Mouse (Mus musculus) embryonic facial prominence, embryonic 12.5 days (tissue): ENCODE results near the gene Ppm1h. TPM values are rescaled to one million over a fixed set of nuclear protein-coding genes. Genes with fewer than 3 reads are reported as not detected.

Experiments used
- ATAC-seq: fragments of 200-750 bp; cut with Nextera tagmentation; 2 replicates; pipeline ENCODE4 v1.8.0; 2017; ENCODE audit not compliant: insufficient number of reproducible peaks, insufficient read depth, low FRiP score, low TSS enrichment
- H3K27ac ChIP-seq: fragments of 300-500 bp; sonication (generic); 2 replicates; pipeline ENCODE4 v1.5.1; 2016; ENCODE audit warnings: mild to moderate bottlenecking
- H3K27me3 ChIP-seq: fragments of 300-500 bp; sonication (generic); 2 replicates; pipeline ENCODE4 v1.6.1; 2016; ENCODE audit warnings: mild to moderate bottlenecking, moderate library complexity
- H3K36me3 ChIP-seq: fragments of 300-500 bp; sonication (generic); 2 replicates; pipeline ENCODE4 v1.6.1; 2016; ENCODE audit warnings: mild to moderate bottlenecking
- H3K4me1 ChIP-seq: fragments of 300-500 bp; sonication (generic); 2 replicates; pipeline ENCODE4 v1.6.1; 2016
- H3K4me2 ChIP-seq: fragments of 300-500 bp; sonication (generic); replicated peaks from 2 replicates; pipeline ENCODE4 v1.6.1; 2016; ENCODE audit warnings: mild to moderate bottlenecking, moderate library complexity
- H3K4me3 ChIP-seq: fragments of 300-500 bp; sonication (generic); 2 replicates; pipeline ENCODE4 v1.5.1; 2016; ENCODE audit warnings: mild to moderate bottlenecking
- H3K9ac ChIP-seq: fragments of 300-500 bp; sonication (generic); 2 replicates; pipeline ENCODE4 v1.6.1; 2016; ENCODE audit warnings: mild to moderate bottlenecking, moderate library complexity
- H3K9me3 ChIP-seq: fragments of 300-500 bp; sonication (generic); 2 replicates; pipeline ENCODE4 v1.6.1; 2016; ENCODE audit warnings: mild to moderate bottlenecking, moderate library complexity
- WGBS: fragments of 180-500 bp; shearing (Covaris S2); methylation state at CpG from one replicate; pipeline ENCODE4 v1.1.7; 2016; 5-methylcytosine and 5-hydroxymethylcytosine counted together
- polyA plus RNA-seq: library from polyadenylated mRNA; unstranded; fragments of >200 nt; fragmentation: Nextera tagmentation; extraction: Ambion mirVana; gene quantifications from 2 replicates; pipeline ENCODE4 v1.2.1, GENCODE M21; 2016

Gene Ppm1h
- polyA plus RNA-seq, 1 experiment from 2014 or later, result 5.3 TPM

DNA sequence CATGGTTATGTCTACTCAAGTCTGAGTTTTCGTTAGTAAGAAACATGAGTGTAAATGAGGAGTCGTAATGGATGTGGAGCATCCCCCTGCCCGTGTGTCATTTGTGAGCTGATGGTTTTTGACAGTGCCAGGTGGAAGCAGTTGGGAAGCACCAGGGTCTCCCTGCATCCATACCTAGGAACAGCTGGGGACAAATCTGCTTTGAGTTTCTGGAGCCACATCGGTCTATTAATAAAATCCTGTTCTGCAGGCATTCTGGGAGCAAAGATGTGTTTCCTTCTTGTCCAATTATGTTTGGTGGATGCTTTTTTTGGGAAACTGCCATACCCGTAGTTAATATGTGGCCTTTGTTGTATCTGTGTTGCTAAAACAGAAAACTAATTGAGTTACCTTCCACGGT, 26.9 kb downstream of the Ppm1h start:
- H3K4me1 ChIP-seq, result no peaks in the 10 kb centered on the region
- no peak for ATAC-seq
- no peaks in the 10 kb centered on the region for H3K9me3 ChIP-seq
- H3K36me3 ChIP-seq, result no peaks in the 10 kb centered on the region
- no peaks in the 10 kb centered on the region for H3K27me3 ChIP-seq
- H3K9ac ChIP-seq, result no peak overlapping the region
- H3K27ac ChIP-seq, result no peak overlapping the region
- H3K4me2 ChIP-seq, result no peak overlapping the region
- 78% methylated on average over 6 of the region's 6 CpGs for WGBS
- H3K4me3 ChIP-seq, result no peak overlapping the region

DNA sequence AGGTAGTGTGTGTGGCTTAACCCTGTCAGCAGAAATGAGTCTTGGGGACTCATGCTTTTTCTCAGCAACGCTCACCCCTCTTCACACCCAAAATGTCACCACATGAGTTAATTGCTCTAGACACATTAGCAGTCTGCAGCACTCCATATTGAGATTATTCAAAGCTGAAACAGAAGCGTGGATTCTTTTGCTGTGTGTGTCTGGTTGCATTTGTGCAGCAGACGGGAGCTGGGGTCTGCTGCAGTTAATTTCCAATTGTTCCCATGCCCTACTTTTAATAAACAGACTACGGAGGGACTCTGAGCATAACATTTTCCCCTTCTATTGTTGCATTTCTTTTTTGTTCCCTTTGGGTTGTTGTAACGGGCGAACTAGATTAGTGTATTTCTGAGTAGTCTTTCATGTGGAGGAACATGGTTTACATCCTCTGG, 32.8 kb downstream of the Ppm1h start:
- Histone ChIP-seq H3K36me3 (no peaks in the 10 kb centered on the region), H3K9me3 (no peaks in the 10 kb centered on the region), H3K4me3 (no peak overlapping the region), H3K4me2 (no peak overlapping the region), H3K4me1 (peaks cover 11% of the 10 kb centered on the region; the same call in 1 of the 2 replicates), H3K27me3 (no peaks in the 10 kb centered on the region), H3K27ac (no peak overlapping the region), H3K9ac (no peak overlapping the region)
- no peak for ATAC-seq
- WGBS, result 52% methylated on average over 6 of the region's 6 CpGs

DNA sequence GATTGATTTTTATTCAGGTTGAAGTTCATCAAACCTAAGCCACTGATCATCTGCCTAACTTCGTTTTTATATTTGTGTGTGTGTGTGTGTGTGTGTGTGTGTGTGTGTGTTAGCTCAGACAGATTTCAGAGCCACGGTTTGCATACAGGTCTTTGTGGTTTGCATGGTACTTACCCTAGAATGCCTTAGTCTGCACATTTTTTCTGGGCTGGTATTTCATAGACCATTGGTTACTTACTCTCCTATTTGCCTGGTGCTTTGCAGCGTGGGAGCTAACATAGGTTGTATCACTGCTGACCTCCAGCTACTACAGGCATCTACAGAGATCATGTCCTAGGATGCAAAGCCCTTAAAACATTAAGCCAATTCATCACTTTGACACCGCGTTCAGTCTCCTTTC, 33.7 kb downstream of the Ppm1h start:
- Histone ChIP-seq H3K4me2 (no peak overlapping the region), H3K9me3 (no peaks in the 10 kb centered on the region), H3K36me3 (no peaks in the 10 kb centered on the region), H3K27ac (no peak overlapping the region), H3K27me3 (no peaks in the 10 kb centered on the region), H3K4me1 (peaks cover 16% of the 10 kb centered on the region; the same call in 1 of the 2 replicates), H3K9ac (no peak overlapping the region), H3K4me3 (no peak overlapping the region)
- WGBS, result 71% methylated on average over 5 of the region's 5 CpGs
- ATAC-seq, result no peak

DNA sequence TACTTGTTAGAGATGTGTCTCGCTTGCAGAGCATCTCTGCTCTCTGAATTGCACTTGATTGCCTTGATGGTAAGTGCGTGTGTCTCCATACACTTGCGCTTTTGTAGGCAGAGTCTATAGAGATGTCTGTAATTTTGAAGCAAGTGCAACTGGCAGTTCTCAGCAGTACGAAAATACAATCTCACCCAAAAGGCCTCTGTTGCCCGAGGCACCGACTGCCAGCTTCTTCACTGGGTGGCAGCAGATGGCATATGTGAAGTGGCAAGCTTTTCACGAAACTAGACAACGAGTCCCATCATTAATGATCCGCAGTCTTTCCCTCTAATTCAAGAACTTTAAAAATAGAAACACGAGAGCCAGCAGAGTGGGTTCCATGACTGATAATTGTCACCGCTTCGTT, 37.3 kb downstream of the Ppm1h start:
- no peaks in the 10 kb centered on the region for H3K9me3 ChIP-seq
- H3K27me3 ChIP-seq, result no peaks in the 10 kb centered on the region
- H3K27ac ChIP-seq, result no peak overlapping the region
- no peak overlapping the region for H3K4me2 ChIP-seq
- ATAC-seq, result no peak
- H3K4me1 ChIP-seq, result peaks cover 16% of the 10 kb centered on the region; the same call in 1 of the 2 replicates
- H3K4me3 ChIP-seq, result no peak overlapping the region
- H3K9ac ChIP-seq, result no peak overlapping the region
- WGBS, result 85% methylated on average over 12 of the region's 12 CpGs
- no peaks in the 10 kb centered on the region for H3K36me3 ChIP-seq

DNA sequence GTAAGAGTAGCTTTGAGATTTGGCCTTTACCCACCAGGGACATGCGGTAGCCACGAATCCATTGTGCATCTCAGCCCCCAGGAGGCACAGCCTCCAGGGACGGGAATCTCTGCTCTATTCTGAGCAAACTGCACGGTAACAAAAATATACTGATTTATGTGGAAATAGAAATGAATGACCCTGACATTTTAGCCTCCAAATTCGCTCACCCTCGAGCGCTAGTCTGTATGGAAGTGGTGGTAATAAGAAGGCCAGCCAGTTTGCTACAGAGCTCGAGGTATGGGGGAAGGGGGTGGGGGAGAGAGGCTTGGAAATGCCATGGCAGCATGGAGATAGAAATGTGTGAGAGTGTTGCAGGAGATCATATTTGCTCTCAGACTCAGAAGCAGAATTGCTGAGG, 37.7 kb downstream of the Ppm1h start:
- Histone ChIP-seq H3K4me2 (no peak overlapping the region), H3K4me3 (no peak overlapping the region), H3K36me3 (no peaks in the 10 kb centered on the region), H3K9me3 (no peaks in the 10 kb centered on the region), H3K4me1 (peaks cover 16% of the 10 kb centered on the region; the same call in 1 of the 2 replicates), H3K9ac (no peak overlapping the region), H3K27me3 (no peaks in the 10 kb centered on the region), H3K27ac (no peak overlapping the region)
- no peak for ATAC-seq
- WGBS, result 56% methylated on average over 8 of the region's 8 CpGs

DNA sequence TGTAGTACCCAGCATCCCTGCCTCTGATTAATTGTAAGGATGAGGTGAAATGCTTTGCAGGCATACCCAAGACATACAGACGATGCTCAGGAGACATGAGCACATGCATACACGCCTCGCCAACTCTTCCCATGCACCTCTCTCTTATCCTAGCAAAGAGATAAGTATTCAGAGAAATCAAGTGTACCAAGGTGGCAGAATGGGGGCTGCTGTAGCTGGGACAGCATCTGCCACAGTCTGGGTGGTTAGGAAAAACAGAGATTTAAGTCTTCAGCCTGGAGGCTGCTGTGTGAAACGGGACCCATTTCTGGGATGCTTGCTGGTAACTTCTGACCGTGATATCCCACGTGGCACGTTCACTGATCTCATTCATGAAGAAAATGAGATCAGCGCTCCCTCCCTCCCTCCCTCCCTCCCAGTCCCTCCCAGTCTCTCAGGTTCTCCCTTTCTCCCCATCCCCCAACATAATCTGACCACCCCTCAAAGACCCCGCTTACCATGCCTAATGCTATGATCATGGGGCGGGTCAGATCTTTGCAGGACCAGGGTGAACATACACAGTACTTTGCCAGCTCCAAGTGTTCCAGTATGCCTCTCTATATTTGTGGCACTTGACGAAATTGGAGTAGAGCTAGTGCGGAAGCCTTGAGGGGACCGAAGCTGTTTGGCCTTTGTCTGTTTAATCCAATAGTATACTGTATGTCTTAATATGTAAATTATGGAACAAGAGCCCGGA, 38.3 kb downstream of the Ppm1h start:
- WGBS, result 64% methylated on average over 14 of the region's 14 CpGs
- no peaks in the 10 kb centered on the region for H3K36me3 ChIP-seq
- no peak overlapping the region for H3K9ac ChIP-seq
- no peaks in the 10 kb centered on the region for H3K27me3 ChIP-seq
- peak; percentile 37; the same call in 1 of the 2 replicates for ATAC-seq
- H3K4me2 ChIP-seq, result no peak overlapping the region
- H3K4me1 ChIP-seq, result peaks cover 11% of the 10 kb centered on the region; the same call in 1 of the 2 replicates
- no peak overlapping the region for H3K4me3 ChIP-seq
- H3K9me3 ChIP-seq, result no peaks in the 10 kb centered on the region
- no peak overlapping the region for H3K27ac ChIP-seq

DNA sequence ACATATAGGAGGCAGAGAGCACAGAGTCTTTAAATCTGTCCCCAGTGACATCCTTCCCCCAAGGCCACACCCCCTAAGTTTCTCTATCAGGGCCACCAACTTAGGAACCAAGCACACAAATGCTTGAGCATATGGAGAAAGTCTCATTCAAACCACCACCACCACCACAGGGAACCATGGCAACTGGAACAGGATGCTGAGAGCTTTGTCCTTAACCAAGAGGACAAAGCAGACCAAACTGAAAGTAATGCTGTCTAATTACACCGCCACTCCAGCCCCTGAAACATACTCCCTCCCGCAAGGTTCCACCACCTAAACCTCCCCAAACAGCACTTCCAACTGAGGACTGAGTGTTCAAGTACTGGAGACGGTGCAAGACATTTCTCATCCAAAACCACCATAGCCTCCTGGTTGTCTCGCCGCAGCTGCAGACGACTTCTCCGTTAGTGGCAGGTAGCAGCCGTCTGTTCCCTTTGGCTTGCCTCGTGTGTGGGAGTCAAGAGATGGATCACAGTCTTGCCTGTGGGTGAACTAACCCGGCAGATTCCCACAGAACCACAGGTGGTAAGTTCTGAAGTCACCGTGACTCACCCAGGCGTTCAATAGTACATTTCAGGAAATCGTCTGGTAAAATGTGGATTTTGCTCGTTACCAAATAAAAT, 39.3 kb downstream of the Ppm1h start:
- H3K4me3 ChIP-seq, result no peak overlapping the region
- 0 out of 2 replicates have a peak, but pooled peaks cover 5% of the 10 kb centered on the region for H3K4me1 ChIP-seq
- no peak for ATAC-seq
- H3K9me3 ChIP-seq, result no peaks in the 10 kb centered on the region
- H3K27me3 ChIP-seq, result no peaks in the 10 kb centered on the region
- 74% methylated on average over 14 of the region's 14 CpGs for WGBS
- H3K9ac ChIP-seq, result no peak overlapping the region
- H3K36me3 ChIP-seq, result no peaks in the 10 kb centered on the region
- no peak overlapping the region for H3K27ac ChIP-seq
- no peak overlapping the region for H3K4me2 ChIP-seq

DNA sequence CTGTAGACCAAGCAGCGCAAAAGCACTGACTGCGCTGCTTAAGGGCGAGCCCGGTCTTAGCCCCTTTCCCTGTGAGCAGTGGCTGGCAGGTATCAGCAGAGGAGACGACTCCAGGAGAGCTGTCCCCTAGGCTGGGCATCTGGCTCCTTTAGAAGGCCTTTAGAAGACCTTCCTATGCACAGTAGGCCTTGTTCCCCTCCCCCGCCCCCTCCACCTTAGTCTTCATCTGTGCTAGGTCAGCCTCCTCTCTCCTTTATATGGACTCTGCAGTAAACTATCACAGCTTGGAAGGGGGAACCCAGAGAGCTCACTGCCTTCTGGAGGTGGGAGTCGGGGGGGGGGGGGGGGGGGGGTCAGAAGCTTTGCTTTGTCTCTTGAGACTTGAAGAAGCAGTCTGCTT, 40.4 kb downstream of the Ppm1h start:
- Histone ChIP-seq H3K9me3 (no peaks in the 10 kb centered on the region), H3K4me3 (no peak overlapping the region), H3K27me3 (no peaks in the 10 kb centered on the region), H3K4me2 (no peak overlapping the region), H3K36me3 (no peaks in the 10 kb centered on the region), H3K9ac (no peak overlapping the region), H3K4me1 (0 out of 2 replicates have a peak, but pooled peaks cover 5% of the 10 kb centered on the region), H3K27ac (no peak overlapping the region)
- WGBS, result 61% methylated on average over 7 of the region's 7 CpGs
- ATAC-seq, result no peak

DNA sequence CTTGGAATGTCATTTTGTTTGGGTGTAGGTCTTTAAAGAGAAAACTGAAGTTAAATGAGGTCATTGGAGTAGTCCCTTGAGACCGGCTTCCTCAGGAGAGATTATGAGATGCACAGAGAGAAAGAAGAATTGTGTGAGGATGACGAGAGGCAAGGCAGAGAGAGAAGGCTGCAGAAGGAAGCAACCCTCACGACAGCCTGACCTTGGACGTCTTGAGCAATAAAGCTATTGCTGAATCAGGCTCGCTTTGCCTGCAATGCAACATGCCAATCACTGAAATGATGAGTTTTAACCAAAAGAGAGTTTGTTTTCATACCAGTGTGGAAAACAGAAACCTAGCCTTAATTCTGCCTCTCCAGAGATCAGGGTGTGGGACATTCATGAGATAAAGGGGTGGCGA, 43.5 kb downstream of the Ppm1h start:
- no peaks in the 10 kb centered on the region for H3K36me3 ChIP-seq
- H3K9me3 ChIP-seq, result no peaks in the 10 kb centered on the region
- H3K4me2 ChIP-seq, result no peak overlapping the region
- H3K27ac ChIP-seq, result no peak overlapping the region
- no peak overlapping the region for H3K4me3 ChIP-seq
- no peaks in the 10 kb centered on the region for H3K27me3 ChIP-seq
- 0 out of 2 replicates have a peak, but pooled peaks cover under 1% of the 10 kb centered on the region for H3K4me1 ChIP-seq
- ATAC-seq, result no peak
- H3K9ac ChIP-seq, result no peak overlapping the region
- 75% methylated on average over 6 of the region's 6 CpGs for WGBS

DNA sequence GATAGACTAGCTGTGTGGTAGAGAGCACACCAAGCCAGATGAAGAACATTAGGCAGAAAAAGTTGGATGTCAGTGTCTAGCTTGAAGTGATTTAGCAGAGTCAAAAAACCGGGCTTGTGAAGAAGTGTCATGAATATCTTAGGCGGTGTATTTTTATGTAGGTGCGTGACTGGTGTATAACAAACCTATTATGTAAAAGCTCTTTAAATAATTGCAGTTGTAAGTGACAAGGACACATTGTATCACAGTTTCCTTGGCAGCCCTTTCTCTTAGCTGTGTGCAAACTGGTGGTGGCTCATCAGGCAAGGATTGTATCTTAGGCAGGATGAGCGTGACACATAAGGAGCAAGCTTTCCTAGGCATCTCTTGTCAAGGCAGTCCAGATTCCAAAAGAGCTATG, 46.1 kb downstream of the Ppm1h start:
- Histone ChIP-seq H3K27me3 (no peaks in the 10 kb centered on the region), H3K27ac (no peak overlapping the region), H3K4me1 (no peaks in the 10 kb centered on the region), H3K36me3 (no peaks in the 10 kb centered on the region), H3K4me2 (no peak overlapping the region), H3K9me3 (no peaks in the 10 kb centered on the region), H3K4me3 (no peak overlapping the region), H3K9ac (no peak overlapping the region)
- 88% methylated on average over 4 of the region's 4 CpGs for WGBS
- no peak for ATAC-seq

DNA sequence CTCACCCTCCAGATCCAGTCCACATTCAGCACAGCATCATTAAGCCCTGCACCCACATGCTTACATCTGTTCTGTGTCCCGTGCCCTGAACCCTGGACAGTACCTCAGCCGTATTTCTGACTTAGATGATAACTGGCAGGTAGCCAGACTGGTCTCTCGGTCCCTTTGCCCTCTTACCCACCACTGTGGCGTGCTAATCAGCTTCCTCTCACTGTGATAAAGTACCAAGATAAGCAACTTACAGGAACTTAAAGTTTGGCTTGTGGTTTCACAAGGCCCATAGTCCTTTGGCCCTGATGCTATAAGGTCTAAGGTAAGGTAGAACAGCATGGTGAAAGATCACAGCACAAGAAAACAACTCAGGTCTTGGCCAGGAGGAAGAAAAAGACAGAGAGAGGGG, 48.7 kb downstream of the Ppm1h start:
- no peaks in the 10 kb centered on the region for H3K4me1 ChIP-seq
- no peaks in the 10 kb centered on the region for H3K36me3 ChIP-seq
- 61% methylated on average over 4 of the region's 4 CpGs for WGBS
- no peaks in the 10 kb centered on the region for H3K9me3 ChIP-seq
- no peak overlapping the region for H3K4me2 ChIP-seq
- no peaks in the 10 kb centered on the region for H3K27me3 ChIP-seq
- no peak for ATAC-seq
- H3K27ac ChIP-seq, result no peak overlapping the region
- H3K9ac ChIP-seq, result no peak overlapping the region
- no peak overlapping the region for H3K4me3 ChIP-seq

DNA sequence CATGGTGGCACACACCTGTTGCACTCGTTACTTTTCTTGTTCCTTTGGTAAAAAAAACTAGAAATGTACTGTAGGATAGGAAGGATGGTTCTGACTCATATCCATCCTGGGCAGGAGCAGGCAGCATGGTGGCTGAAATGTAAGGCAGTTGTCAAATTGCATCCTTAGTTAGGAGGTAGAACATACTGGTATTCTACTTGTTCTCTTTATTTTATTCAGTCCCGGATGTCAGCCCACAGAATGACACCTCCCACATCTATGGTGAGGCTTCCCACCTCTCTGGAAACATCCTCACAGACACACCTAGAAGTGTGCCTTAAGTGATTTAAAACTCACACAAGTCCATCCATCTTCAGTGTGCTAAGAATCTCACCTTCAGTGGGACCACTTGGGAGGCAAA, 49.6 kb downstream of the Ppm1h start:
- Histone ChIP-seq H3K4me3 (no peak overlapping the region), H3K4me1 (no peaks in the 10 kb centered on the region), H3K9me3 (no peaks in the 10 kb centered on the region), H3K27ac (no peak overlapping the region), H3K36me3 (no peaks in the 10 kb centered on the region), H3K9ac (no peak overlapping the region), H3K4me2 (no peak overlapping the region), H3K27me3 (no peaks in the 10 kb centered on the region)
- 87% methylated on average over 2 of the region's 2 CpGs for WGBS
- no peak for ATAC-seq
